Mouse (Mus musculus) intestine, postnatal 0 days (tissue): ENCODE results near the gene Cartpt. TPM values are rescaled to one million over a fixed set of nuclear protein-coding genes. Genes with fewer than 3 reads are reported as not detected.

Experiments
- ATAC-seq: fragments of 200-750 bp; cut with Nextera tagmentation; 2 replicates; pipeline ENCODE4 v1.8.0; 2017; ENCODE audit warnings: mild to moderate bottlenecking, moderate TSS enrichment, moderate library complexity
- H3K27ac ChIP-seq: fragments of 300-500 bp; sonication (generic); 2 replicates; pipeline ENCODE4 v1.5.1; 2014; ENCODE audit warnings: mild to moderate bottlenecking, low read depth, low read length, moderate library complexity
- H3K27me3 ChIP-seq: fragments of 300-500 bp; sonication (generic); replicated peaks from 2 replicates; pipeline ENCODE4 v1.6.1; 2014; ENCODE audit warnings: low read length, mixed read lengths; ENCODE audit not compliant: control insufficient read depth, insufficient read depth
- H3K36me3 ChIP-seq: fragments of 300-500 bp; sonication (generic); 2 replicates; pipeline ENCODE4 v1.6.1; 2014; ENCODE audit warnings: mild to moderate bottlenecking, moderate library complexity; ENCODE audit not compliant: control insufficient read depth, insufficient read depth
- H3K4me1 ChIP-seq: fragments of 300-500 bp; sonication (generic); replicated peaks from 2 replicates; pipeline ENCODE4 v1.6.1; 2014; ENCODE audit warnings: antibody characterized with exemption, low read length, mixed read lengths; ENCODE audit not compliant: control insufficient read depth, insufficient read depth
- H3K4me2 ChIP-seq: fragments of 300-500 bp; sonication (generic); replicated peaks from 2 replicates; pipeline ENCODE4 v1.6.1; 2014; ENCODE audit warnings: low read depth, mild to moderate bottlenecking, moderate library complexity
- H3K4me3 ChIP-seq: fragments of 300-500 bp; sonication (generic); 2 replicates; pipeline ENCODE4 v1.5.1; 2014; ENCODE audit warnings: low read depth, low read length
- H3K9ac ChIP-seq: fragments of 300-500 bp; sonication (generic); 2 replicates; pipeline ENCODE4 v1.6.1; 2014; ENCODE audit warnings: mild to moderate bottlenecking, low read depth, low read length
- H3K9me3 ChIP-seq: fragments of 300-500 bp; sonication (generic); 2 replicates; pipeline ENCODE4 v1.6.1; 2016; ENCODE audit warnings: mixed run types; ENCODE audit not compliant: control insufficient read depth
- CTCF ChIP-seq: sonication (generic); IDR thresholded peaks from 2 replicates; pipeline ENCODE4 v1.5.1; 2016; ENCODE audit warnings: low read depth, mild to moderate bottlenecking, control low read depth, antibody characterized with exemption, moderate library complexity
- WGBS: fragments of 180-500 bp; shearing (Covaris S2); extraction: QIAGEN DNeasy Blood & Tissue Kit; methylation state at CpG from one replicate; pipeline ENCODE4 v1.1.7; 2014; 5-methylcytosine and 5-hydroxymethylcytosine counted together
- polyA plus RNA-seq: library from polyadenylated mRNA; unstranded; fragments of >200 nt; fragmentation: Nextera tagmentation; extraction: Ambion mirVana; gene quantifications from 2 replicates; pipeline ENCODE4 v1.2.1, GENCODE M21; 2015

The Cartpt gene
- polyA plus RNA-seq, 1 experiment from 2014 or later: 32.5 TPM

GRCm38 (mm10) chr13:99937741-99938140, 36.9 kb upstream of the Cartpt start:
- Histone ChIP-seq H3K27me3 (no peaks in the 10 kb centered on the region), H3K36me3 (no peaks in the 10 kb centered on the region), H3K4me2 (no peak overlapping the region), H3K9ac (no peak overlapping the region), H3K27ac (no peak overlapping the region), H3K9me3 (no peaks in the 10 kb centered on the region), H3K4me1 (no peaks in the 10 kb centered on the region), H3K4me3 (no peak overlapping the region)
- no peak for TF ChIP-seq CTCF
- ATAC-seq: no peak
- 74% methylated on average over 3 of the region's 3 CpGs for WGBS

- H3K4me1 ChIP-seq: no peaks in the 10 kb centered on the region
- no peak for ATAC-seq
- no peaks in the 10 kb centered on the region for H3K27me3 ChIP-seq
- no peak overlapping the region for H3K4me3 ChIP-seq
- H3K9ac ChIP-seq: no peak overlapping the region
- WGBS: 93% methylated on average over 1 of the region's 1 CpGs
- H3K27ac ChIP-seq: no peak overlapping the region
- no peak for TF ChIP-seq CTCF
- H3K4me2 ChIP-seq: no peak overlapping the region
- no peaks in the 10 kb centered on the region for H3K36me3 ChIP-seq
- H3K9me3 ChIP-seq: no peaks in the 10 kb centered on the region
These were observed 31.5 kb upstream of the Cartpt start for GRCm38 (mm10) chr13:99932406-99932805.

DNA sequence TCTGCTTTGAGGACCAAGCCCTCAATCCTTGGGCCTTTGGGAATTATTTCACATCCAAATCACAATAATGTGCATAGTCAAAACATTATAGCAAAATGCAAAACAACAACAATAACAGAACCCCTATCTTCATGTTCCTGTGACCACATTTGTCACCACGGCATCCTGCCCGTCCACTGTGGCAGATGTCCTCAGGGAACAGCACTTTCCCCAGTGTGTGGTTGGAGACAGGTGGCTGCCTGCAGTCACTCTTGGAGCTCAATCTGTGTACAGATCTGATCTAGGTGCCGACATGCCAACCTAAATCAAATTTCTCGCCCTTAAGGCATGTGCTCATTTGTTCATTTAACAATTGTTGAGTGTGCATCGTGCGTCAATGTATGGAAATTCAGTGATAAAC, 30.6 kb upstream of the Cartpt start:
- Histone ChIP-seq H3K27ac (no peak overlapping the region), H3K27me3 (no peaks in the 10 kb centered on the region), H3K36me3 (no peaks in the 10 kb centered on the region), H3K4me3 (no peak overlapping the region), H3K9ac (no peak overlapping the region), H3K9me3 (no peaks in the 10 kb centered on the region), H3K4me2 (no peak overlapping the region), H3K4me1 (no peaks in the 10 kb centered on the region)
- ATAC-seq: no peak
- 90% methylated on average over 6 of the region's 6 CpGs for WGBS
- TF ChIP-seq CTCF: no peak

DNA sequence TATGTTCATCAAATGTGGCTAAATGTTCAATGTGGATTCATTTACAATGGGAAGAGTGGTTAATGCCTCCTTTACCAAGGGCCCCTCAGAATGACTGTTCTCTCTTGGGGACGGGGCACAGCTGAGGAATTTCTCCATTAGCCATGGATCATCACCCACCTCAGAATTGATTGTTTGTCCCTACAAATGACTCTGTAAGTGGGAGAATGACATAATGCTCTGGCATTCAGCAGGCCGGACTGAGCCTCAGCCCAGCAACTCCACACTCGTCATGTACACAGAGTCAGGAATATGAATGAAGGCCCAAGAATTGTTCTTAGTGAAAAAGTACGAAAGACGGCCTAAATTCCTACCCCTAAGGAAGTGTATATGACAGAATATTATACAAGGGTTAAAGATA, 25.4 kb upstream of the Cartpt start:
- Histone ChIP-seq H3K4me1 (no peaks in the 10 kb centered on the region), H3K9me3 (no peaks in the 10 kb centered on the region), H3K9ac (no peak overlapping the region), H3K4me3 (no peak overlapping the region), H3K27me3 (no peaks in the 10 kb centered on the region), H3K36me3 (no peaks in the 10 kb centered on the region), H3K4me2 (no peak overlapping the region), H3K27ac (no peak overlapping the region)
- no peak for TF ChIP-seq CTCF
- 75% methylated on average over 5 of the region's 5 CpGs for WGBS
- ATAC-seq: no peak; the same call in 1 of the 2 replicates

DNA sequence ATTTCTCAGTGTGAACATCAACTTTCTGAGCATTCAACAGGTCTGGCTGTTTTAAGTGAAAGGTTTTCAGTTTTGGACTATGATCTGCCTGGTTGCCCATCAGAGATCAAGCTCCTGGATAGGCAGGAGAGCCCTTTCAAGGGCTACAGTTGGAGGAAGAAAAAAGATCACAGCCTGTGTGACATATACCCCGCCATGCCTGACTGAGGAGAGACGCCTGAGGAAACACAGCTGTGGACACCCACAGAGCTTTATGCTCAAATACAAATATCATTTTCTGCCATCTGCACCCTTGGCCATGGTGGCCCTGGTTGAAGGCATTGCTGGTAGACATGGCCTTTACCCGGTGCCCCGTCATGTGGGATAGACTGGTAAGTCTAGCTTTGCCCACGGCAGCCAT, 14.7 kb upstream of the Cartpt start:
- Histone ChIP-seq H3K9me3 (no peaks in the 10 kb centered on the region), H3K27ac (no peak overlapping the region), H3K27me3 (no peaks in the 10 kb centered on the region), H3K9ac (no peak overlapping the region), H3K4me1 (no peaks in the 10 kb centered on the region), H3K36me3 (no peaks in the 10 kb centered on the region), H3K4me2 (no peak overlapping the region), H3K4me3 (no peak overlapping the region)
- no peak for ATAC-seq
- no peak for TF ChIP-seq CTCF
- 83% methylated on average over 5 of the region's 5 CpGs for WGBS

GRCm38 (mm10) chr13:99900557-99900892, 366 bp downstream of the Cartpt start:
- no peak for TF ChIP-seq CTCF
- no peak for ATAC-seq
- Histone ChIP-seq H3K4me3 (no peak overlapping the region), H3K9me3 (no peaks in the 10 kb centered on the region), H3K4me1 (no peaks in the 10 kb centered on the region), H3K36me3 (no peaks in the 10 kb centered on the region), H3K9ac (no peak overlapping the region), H3K4me2 (no peak overlapping the region), H3K27me3 (peaks cover 23% of the 10 kb centered on the region), H3K27ac (no peak overlapping the region)
- WGBS: 2% methylated on average over 29 of the region's 30 CpGs
